Mouse (Mus musculus): ENCODE data around the gene Atn1.

- no peak for TF ChIP-seq CHD2 (IDR thresholded peaks at IDR 0.05; ENCODE audit: low read depth, low read length)
- TF ChIP-seq ZNF384 (IDR thresholded peaks at IDR 0.05; ENCODE audit: low read depth, low read length): no peak
Observed at GRCm38 (mm10) chr6:124770013-124770412, 13.7 kb upstream of the Atn1 start.

Measured in ES-E14 (cell line).